Mouse (Mus musculus): ENCODE measurements around the gene Lsamp.

DNA sequence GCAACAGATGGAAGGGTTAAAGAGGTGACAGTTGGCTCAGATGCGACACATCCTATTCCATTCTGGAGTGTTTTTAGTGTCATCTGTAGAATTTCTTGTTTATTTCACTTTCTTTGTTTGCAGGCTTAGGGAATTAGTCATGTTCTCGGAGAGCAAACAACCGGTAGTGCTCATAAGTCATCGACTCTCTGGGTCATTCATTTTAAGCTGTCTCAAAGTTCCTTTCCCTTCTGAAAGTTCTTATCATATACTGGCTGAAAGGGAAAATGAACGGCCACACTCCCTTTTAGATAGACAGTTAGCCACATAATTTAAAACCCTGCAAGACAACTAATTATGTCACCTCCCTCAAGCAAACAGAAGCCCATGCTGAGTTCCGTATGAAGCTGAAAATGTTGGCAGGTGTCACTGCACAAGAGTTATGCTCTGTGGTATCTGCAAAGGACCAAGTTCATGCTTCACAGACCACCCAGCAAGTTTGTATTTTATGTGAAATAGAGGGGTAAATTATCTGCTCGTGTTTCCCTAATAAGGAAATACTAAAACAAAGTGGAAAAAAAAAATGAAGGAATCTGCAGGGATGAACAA, 1079.2 kb downstream of the Lsamp start:
- TF ChIP-seq ZNF384 (IDR thresholded peaks at IDR 0.05; ENCODE audit: low read depth, low read length) (no peak), ZC3H11A (IDR thresholded peaks at IDR 0.05; ENCODE audit: borderline replicate concordance, low read depth, low read length) (no peak), CHD2 (IDR thresholded peaks at IDR 0.05; ENCODE audit: low read depth, low read length) (no peak)
